Mouse (Mus musculus): ENCODE results near the gene Atg5.

Atg5 gene

GRCm38 (mm10) chr10:44348474-44349415 lies 80.6 kb downstream of the Atg5 start:
- no peak for DNase-seq (ENCODE audit: extremely low spot score, low read depth, low spot score)

- no peak for DNase-seq (ENCODE audit: extremely low spot score, low read depth, low spot score)
These were observed 85.3 kb downstream of the Atg5 start for GRCm38 (mm10) chr10:44353467-44353866.

DNA sequence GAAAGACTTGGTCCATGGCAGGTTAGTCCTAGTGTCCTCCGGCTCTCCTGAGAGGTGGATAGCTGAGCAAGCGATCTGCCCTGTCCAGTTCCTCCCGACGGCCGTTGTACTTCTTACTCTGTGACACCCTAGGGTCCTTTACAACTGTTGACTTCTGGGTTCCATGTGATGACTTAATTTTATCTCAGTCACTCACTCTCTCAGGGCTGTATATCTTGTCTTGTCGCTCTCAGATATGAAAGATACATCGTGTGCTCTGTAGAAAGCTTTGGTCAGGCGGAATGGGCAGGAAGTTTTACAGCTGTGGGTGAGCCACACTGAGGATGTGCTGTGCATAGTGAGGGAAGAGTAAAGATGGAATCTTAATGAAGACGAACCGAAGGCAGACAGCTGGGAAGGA lies 86.2 kb downstream of the Atg5 start:
- no peak for DNase-seq (ENCODE audit: extremely low spot score, low read depth, low spot score)

DNA sequence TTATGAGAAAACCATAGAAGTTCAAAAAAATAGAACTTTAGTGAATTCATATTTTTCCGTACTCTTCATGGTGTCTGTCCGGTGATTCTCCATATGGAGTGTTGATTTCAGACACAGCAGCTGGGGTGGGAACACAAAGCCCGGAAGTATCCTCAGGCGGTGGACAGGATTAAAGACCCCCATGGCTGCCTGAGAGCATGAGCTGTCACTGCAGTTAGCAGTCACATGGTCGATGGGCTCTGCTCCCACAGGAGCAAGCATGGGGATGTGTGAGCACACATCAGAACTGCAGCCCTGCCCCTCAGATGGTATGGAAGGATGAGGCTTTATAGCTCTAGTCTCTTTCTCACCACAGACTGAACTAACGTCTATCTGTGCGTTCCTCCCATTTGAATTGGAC lies 87.1 kb downstream of the Atg5 start:
- DNase-seq (ENCODE audit: extremely low spot score, low read depth, low spot score): no peak

GRCm38 (mm10) chr10:44356625-44357024 lies 88.5 kb downstream of the Atg5 start:
- DNase-seq (ENCODE audit: extremely low spot score, low read depth, low spot score): no peak

DNA sequence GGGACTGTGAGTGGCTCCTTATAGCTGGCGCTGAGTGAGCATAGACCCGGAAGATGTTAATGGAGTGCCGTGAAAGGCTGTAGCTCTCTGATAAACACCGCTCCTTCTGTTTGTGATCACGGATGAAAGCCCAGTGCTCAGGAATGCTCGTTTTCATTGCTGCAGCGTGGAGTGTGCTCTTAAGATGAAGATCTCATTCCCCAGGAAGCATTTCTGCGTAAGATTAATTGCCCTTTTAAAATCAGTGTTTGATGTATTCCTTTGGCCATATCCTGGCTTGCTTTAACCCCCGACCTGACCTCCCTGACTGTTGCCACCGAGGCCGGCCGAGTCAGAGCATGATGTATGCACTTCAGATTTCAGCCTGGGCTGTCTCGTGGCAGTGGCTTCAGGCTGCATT lies 89.2 kb downstream of the Atg5 start:
- DNase-seq (ENCODE audit: extremely low spot score, low read depth, low spot score): peak; percentile 58

DNA sequence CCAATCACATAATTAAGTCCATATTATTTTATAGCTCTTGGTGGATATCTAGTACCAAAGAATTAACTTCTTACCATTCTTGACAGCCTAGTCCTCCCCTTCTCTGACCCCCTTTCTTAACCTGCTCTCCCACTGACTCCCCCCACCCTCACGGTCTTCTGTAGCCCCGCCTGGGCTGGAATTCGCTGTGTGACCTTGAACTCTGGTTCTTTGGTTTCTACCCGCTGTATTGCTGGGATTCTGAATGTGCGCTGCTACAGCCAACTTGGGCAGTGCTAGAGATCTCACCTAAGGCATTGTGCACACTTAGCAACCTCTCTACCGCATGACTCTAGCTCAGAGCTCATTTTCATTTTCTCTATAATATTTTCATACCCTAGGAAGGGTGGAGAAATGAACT lies 90.7 kb downstream of the Atg5 start:
- DNase-seq (ENCODE audit: extremely low spot score, low read depth, low spot score): no peak

DNA sequence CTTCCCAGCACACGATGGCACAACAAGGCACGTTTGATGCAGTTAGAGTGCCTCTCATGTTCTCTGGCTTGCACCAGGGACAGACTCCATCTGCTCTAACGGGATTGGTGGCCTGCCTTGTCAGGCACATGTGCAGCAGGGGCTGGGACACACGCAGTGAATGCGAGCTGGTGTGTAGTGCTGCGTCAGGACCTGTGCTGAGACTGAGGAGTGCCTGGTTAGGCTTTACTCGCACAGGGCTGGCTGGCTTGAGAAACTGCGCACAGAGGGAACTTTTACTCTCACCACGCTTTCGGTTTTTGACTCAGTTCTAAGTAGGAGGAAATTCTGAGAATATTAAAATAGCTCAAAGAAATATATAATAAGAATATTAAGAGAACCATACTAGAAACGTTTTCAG lies 92.5 kb downstream of the Atg5 start:
- no peak for DNase-seq (ENCODE audit: extremely low spot score, low read depth, low spot score)

DNA sequence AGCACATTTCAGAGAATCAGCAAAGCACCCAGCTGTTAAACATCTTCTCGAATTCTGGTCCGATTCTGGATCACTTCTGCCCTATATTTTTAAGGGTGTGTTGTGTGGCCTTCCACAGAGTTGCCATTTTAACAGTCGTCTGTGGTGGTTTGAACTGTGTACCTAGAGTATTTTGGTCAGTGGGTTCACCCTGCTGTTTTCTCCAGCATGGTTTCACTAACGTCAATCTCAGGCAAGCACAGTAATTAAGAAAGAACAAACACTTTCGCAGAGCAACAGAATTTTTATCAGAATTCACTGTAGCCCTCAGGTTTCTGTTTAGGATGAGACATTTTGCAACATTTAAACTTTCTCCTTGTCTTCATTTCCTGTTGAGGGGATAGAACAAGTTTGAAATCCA lies 94.3 kb downstream of the Atg5 start:
- no peak for DNase-seq (ENCODE audit: extremely low spot score, low read depth, low spot score)

DNA sequence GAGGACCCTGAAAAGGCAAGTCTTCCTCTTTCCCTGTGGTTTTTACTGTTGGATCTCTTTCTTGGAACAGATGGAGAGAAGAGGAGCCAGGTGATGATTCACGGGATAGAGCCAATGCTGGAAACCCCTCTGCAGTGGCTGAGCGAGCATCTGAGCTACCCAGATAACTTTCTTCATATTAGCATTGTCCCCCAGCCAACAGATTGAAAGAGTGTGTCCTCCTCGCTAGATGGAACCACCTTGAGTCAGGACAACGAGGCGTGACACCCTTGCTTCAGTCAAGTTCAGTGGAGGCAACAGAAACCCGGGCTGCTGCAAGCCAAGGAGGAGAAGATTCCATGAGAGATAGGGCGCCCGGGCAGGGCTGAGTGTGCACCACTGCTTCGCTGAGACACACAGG lies 94.7 kb downstream of the Atg5 start:
- no peak for DNase-seq (ENCODE audit: extremely low spot score, low read depth, low spot score)

DNA sequence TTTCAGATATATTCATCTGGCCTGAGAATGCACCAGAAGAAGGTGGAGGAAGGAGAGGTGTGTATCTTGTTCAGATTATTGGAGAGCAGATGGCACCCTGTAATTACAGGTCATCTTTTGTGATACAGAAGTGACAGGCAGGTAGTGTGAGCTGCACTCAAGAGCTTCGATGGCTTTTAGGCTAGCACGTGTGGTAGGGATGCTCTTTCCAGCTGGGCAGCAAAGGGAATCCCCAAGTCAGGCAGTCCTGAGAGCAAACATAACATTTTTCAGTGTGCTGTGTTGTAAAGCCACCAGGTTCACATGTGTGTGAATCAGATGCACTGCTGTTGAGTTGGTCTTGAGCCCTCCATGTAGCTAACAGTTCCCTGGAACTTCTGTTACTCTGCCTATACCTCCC lies 98.0 kb downstream of the Atg5 start:
- no peak for DNase-seq (ENCODE audit: extremely low spot score, low read depth, low spot score)

GRCm38 (mm10) chr10:44367043-44367442 lies 98.9 kb downstream of the Atg5 start:
- no peak for DNase-seq (ENCODE audit: extremely low spot score, low read depth, low spot score)

DNA sequence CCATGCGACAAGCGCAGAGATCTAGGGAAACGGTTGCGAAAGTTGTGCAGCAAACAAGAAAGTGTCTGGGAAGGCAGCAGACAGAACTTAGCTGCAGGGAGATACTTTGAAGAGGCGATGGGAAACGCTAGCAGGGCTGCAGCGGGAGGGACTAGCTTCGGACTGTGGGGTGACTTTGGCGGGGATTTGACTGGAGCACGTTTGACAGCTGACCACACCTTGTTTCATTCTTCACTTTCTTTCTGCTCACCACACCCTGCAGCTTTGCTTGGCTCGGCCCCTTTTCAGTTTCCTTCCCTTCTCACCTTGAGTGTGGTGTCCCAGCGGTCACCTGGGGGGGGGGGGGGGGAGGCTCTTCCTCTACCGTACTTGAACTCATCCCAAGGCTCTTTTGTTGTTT lies 100.4 kb downstream of the Atg5 start:
- no peak for DNase-seq (ENCODE audit: extremely low spot score, low read depth, low spot score)

DNA sequence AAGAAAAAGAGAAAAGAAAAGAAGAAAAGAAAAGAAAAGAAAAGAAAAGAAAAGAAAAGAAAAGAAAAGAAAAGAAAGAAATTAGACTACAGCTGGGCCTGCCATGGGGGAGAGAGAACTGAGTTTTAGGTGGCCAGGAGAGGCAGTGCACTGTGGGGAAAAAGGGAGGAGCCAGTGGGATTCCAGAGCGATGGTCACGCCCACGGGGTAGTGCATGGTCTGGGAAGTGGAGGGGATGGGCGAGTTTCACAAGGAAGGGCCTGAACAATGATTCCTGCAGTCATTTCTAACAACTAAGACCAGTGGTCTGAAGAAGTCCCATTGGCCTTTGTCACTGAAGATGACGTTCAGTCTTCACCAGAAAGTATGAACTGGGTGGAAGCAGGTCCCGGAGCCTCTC lies 102.5 kb downstream of the Atg5 start:
- DNase-seq (ENCODE audit: extremely low spot score, low read depth, low spot score): no peak

GRCm38 (mm10) chr10:44372210-44372609 lies 104.1 kb downstream of the Atg5 start:
- no peak for DNase-seq (ENCODE audit: extremely low spot score, low read depth, low spot score)

- no peak for DNase-seq (ENCODE audit: extremely low spot score, low read depth, low spot score)
These were observed 106.5 kb downstream of the Atg5 start for GRCm38 (mm10) chr10:44374678-44375077.

DNA sequence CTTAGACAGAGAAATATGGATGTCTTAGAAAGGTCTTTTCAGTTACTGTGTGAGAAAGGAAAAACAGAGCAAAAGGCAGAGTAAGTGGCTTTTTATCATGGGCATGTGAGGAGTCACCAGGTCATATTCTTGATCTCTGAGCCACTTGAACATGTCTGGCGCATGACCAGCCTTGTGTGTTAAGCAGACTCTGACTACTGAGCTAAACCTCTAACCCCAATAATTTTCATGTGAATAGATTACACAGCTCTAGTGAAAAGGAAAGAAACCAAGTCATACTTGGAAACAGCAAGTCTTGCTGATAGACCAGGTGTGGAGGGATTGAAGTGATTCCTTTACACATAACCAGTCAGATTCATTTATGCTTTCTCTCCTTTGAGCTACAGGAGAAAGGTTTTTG lies 107.3 kb downstream of the Atg5 start:
- DNase-seq (ENCODE audit: extremely low spot score, low read depth, low spot score): no peak

DNA sequence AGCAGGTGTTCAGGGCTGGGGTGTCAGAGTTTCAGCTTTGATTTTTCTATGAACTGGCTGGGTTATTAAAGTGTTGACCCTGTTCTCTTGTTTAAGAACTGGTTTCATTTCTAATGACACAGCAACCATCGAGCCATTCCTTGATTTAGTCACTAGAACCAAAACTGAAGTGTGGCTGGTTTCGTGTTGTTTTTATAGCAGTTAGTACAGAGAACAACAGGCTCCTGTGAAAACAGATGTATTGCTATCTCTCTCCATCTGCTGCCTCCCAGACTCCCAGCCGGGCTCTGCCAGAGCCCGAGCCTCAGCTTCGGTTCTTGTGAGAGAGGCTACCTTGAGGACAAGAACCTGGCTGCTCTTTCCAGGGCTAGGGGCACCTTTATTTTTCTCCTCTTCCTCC lies 109.7 kb downstream of the Atg5 start:
- DNase-seq (ENCODE audit: extremely low spot score, low read depth, low spot score): no peak

GRCm38 (mm10) chr10:44378403-44378802 lies 110.2 kb downstream of the Atg5 start:
- DNase-seq (ENCODE audit: extremely low spot score, low read depth, low spot score): no peak

DNA sequence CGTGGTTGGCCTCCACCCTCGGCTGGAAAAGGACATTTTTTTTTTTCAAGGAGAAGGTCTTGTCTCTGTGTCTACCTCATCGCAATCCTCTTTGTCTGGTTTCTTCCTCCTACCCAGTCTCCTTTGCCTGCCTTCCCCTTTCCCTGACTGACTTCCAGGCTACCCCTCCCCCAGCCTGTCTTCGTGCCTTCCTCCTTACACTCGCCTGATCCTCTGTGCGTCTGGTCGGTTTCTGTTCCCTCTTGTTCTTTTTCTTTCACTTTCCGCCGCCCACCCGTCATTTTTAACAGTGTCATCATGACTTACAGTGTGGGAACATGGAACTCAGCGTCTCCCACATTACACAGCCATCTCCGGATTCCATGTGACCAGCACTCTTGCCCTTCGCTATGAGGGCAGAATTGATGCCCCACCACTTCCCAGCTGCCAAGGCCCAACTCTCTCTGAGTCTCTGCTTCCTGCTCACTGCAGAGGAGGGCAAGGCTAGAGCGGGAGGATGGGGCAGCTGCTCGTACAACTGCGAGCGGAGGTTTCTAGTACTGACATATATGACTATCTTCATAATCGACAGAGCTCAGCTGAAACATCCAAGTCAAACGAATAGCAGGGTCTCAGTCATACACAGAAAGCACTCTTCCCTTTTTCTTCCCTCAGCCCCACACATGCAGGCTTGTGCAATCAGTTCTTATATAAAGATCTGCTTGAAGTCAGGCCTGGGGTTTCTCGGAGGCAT lies 112.5 kb downstream of the Atg5 start:
- no peak for DNase-seq (ENCODE audit: extremely low spot score, low read depth, low spot score)

- DNase-seq (ENCODE audit: extremely low spot score, low read depth, low spot score): no peak
These were observed 113.2 kb downstream of the Atg5 start for GRCm38 (mm10) chr10:44381397-44381796.

- DNase-seq (ENCODE audit: extremely low spot score, low read depth, low spot score): no peak
These were observed 113.8 kb downstream of the Atg5 start for GRCm38 (mm10) chr10:44381948-44382347.

Data from hindlimb bud, embryonic 11.5 days (tissue).